Mouse (Mus musculus) embryonic stem cell, embryonic (primary cell): ENCODE measurements around the gene Camkmt.

Experiments used
- CTCF ChIA-PET, 4 experiments: fragments of 300-600 bp in 2 of 4; fragments of 350-600 bp in 2 of 4; sonication (Branson Sonifier 250); formaldehyde crosslinking; loops; one replicate each; lab custom pipeline; 2022; ENCODE audit warnings: inconsistent platforms in 2 of 4; lab: Charles Lee
- POLR2A ChIA-PET, 4 experiments: fragments of 300-600 bp in 2 of 4; fragments of 350-600 bp in 2 of 4; sonication (Branson Sonifier 250); formaldehyde crosslinking; loops; one replicate each; lab custom pipeline; 2022; ENCODE audit warnings: antibody characterized with exemption in 4 of 4, inconsistent platforms in 1 of 4; lab: Charles Lee

The Camkmt gene

DNA sequence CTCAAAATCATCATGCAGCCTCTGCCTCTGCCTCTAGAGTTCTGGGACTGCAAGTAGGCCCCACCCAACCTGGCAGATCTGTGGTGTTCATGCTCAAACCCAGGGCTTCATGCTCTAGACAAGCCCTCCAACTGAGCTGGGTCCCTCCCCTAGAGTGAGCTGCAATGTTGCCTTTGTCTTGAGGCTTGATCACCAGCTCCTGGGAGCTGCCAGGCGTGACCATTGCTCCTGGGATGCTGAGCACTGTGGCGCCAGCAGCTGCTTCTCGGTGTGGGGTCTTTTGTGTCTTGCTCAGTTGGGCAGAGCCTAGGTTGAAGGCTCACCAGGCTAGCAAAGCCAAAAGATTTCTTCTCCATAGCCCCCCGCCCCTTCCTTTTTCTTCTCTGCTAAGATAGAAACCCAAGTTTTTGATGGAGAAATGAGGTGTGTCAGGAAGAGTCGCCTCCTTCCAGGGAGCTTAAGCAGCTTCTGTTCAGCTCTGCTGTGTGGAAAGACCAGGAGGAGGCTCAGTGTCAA lies 382.4 kb downstream of the Camkmt start:
- POLR2A ChIA-PET = interaction anchor here in 1 of 4 experiments (0.5 to 1.0 kb wide), 3 partner anchors 8 to 305 kb away, joined by 3 to 5 read pairs (median 4); no protein-coding TSS in a partner anchor
- CTCF ChIA-PET = interaction anchor here in 2 of 4 experiments (0.5 to 0.9 kb wide), 2 partner anchors 161 to 283 kb away, joined by 3 to 5 read pairs; no protein-coding TSS in a partner anchor

DNA sequence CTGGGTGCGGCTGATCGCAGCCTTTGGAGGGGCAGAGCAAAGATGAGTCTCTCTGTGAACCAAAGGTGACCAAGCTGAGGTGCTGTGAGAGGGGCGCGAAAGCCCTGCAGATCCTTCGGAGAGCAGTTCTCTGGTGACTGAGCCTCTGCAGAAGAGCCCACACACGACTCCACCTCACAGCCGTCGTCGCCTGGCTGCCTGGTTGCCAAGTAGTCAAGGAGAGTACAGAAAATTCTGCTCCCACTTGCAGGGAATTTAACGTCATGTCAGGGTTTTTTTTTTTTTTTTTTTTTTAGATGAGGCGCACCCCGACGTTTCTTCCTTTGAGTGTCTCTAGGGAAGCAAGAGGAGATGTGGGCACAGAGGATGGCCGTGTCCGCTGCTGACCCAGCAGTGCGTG lies 382.9 kb downstream of the Camkmt start:
- CTCF ChIA-PET = interaction anchor here in 1 of 4 experiments (0.9 kb wide), 1 partner anchor 283 kb away, joined by 5 read pairs; no protein-coding TSS in a partner anchor
- POLR2A ChIA-PET = interaction anchor here in 1 of 4 experiments (0.6 to 1.0 kb wide), 2 partner anchors 8 to 15 kb away, joined by 3 to 5 read pairs; no protein-coding TSS in a partner anchor

DNA sequence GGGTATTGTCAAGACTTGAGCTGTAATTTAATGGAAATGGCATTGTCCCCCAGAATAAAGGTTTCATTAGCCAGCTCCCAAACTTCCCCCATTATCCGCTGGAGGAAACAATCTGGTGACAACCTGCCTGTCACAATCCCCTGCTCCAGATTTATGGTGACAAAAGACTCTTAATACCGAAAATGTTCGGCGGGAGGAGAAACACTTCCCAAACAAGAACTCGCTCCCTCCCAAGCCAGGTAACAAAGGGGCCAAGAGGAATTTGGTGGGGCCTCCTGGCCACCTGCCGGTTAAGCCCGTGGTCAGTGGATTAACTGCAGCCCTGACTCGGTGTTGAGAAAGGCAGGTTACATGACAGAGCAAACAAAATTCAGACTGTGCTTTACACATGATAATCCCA lies 383.5 kb downstream of the Camkmt start:
- POLR2A ChIA-PET = no interaction called here
- CTCF ChIA-PET = interaction anchor here in 2 of 4 experiments (0.6 kb wide), 2 partner anchors 159 to 284 kb away, joined by 5 to 11 read pairs; no protein-coding TSS in a partner anchor

DNA sequence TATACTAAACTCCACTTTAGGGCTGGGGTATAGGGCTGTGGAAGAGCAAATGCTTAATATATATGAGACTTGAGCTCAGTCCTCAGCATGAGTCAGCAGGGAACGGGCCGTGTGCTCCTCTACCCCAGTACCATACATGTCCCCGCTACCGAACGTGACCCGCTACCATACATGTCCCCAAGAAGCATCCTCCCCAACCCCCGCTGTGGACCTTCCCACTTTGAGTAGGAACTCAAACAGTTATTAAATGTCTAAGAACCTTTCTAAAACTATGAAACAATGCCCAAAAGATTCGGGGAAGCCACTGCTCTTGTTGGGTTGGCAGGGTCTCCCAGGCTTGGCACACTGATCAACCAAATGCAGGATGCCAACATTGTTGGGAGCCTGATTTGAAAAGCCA lies 390.9 kb downstream of the Camkmt start:
- ChIA-PET CTCF (interaction anchor here in 2 of 4 experiments (0.5 to 0.7 kb wide), 2 partner anchors 10 to 174 kb away, joined by 3 to 4 read pairs; no protein-coding TSS in a partner anchor), POLR2A (interaction anchor here in 1 of 4 experiments (1.2 kb wide), 1 partner anchor 15 kb away, joined by 3 read pairs; no protein-coding TSS in a partner anchor)

DNA sequence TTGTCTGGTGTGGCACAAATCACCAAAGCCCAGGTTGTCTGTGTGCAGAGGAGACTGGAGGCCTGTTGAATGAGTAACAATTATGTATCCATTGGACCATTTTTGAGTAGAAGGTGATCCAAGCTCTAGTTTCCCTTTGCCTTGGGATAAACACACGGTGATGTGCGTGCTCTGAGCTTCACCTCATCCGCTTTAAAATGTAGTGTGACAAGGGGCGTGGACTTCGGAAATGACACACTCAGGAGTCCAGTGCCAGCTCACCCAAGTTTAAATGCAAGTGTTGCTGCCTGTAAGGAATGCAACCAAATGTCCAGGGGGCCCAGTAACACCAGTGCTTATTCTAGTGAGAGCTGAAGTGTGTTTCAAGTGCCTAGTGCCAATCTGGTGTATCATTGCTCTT lies 392.7 kb downstream of the Camkmt start:
- CTCF ChIA-PET = no interaction called here
- POLR2A ChIA-PET = no interaction called here

DNA sequence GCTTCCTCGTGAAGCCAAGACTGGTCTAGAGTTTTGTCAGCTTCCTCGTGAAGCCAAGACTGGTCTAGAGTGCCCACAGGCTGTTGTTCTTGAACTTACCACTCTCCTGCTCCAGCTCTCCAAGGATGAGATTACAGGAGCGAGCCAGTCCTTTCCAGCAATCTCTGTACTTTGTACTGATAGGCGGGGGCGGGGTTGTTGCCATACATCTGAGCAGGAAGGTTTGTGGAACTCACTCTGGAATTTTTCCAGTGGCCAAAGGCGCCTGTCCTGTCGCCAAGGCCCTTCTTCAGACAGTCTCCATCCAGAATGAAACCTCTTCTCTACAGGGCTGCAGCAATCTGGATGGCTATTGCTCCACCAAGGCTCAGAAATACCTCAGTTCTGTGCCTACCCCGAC lies 393.7 kb downstream of the Camkmt start:
- ChIA-PET POLR2A (interaction anchor here in 2 of 4 experiments (0.6 to 1.2 kb wide), 2 partner anchors 83 to 1301 kb away, joined by 3 to 9 read pairs; no protein-coding TSS in a partner anchor), CTCF (no interaction called here)

DNA sequence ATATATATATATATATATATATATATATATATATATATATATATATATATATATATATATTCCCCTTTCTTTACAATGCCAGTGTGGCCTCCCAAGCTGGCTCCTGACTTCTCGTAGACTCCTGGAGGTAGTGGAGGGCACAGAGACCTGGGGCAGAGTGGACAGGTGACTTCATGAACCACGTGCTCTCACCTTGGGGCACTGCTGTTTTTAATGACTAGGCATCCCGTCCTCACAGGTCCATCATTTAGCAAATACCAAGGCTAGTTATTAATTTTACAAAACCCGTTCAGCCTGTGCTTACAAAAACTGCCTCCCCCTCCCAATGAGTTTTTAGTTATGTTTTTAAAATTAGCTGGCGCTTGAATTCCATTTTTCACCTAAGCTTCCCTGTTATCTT lies 394.2 kb downstream of the Camkmt start:
- ChIA-PET CTCF (no interaction called here), POLR2A (interaction anchor here in 1 of 4 experiments (0.6 to 1.2 kb wide), 2 partner anchors 83 to 992 kb away, joined by 3 read pairs; no protein-coding TSS in a partner anchor)

DNA sequence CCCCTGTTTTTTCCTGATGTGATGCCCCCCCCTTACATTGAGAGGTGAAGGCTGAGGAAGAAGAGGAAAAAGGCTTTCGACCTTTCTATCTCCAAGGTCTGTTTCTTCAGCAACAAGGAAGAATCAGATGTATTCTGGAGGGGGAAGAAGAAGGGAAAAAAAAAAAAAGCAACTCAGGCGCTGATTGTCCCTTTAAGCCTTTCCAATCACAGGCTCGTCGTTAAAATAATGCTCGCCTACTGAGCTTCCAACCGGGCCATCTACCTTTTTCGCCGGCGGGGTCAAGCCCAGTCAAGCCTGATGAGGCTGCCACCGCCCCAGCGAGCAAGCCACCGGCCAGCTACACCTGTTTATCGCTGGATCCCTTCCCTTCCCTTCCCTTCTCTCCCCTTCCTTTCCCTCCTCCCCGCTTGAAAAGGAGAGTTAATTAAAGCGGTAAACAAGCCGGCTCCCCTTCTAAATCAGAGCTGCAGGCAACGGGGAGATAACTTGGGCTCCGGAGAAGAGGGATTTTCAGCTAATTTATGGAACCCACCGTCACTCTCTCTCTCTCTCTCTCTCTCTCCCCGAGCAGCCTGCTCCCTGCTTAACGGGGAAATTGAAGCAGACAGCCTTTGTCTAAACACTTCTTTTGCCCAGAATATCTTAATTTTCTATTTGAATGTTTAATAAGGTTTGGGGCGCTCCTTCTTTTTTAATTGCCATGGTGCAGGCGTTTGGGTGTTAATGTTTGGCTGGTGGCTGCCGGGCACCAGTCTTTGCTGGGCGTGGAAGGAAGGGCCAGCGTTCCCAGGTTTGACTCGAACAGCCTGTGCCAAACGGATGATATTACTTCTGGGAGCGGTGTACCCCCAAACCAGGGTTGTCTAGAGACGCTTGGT lies 395.0 kb downstream of the Camkmt start:
- POLR2A ChIA-PET = interaction anchor here in 2 of 4 experiments (0.6 to 1.4 kb wide), 7 partner anchors 20 to 993 kb away, joined by 3 to 6 read pairs (median 3); no protein-coding TSS in a partner anchor
- CTCF ChIA-PET = no interaction called here

DNA sequence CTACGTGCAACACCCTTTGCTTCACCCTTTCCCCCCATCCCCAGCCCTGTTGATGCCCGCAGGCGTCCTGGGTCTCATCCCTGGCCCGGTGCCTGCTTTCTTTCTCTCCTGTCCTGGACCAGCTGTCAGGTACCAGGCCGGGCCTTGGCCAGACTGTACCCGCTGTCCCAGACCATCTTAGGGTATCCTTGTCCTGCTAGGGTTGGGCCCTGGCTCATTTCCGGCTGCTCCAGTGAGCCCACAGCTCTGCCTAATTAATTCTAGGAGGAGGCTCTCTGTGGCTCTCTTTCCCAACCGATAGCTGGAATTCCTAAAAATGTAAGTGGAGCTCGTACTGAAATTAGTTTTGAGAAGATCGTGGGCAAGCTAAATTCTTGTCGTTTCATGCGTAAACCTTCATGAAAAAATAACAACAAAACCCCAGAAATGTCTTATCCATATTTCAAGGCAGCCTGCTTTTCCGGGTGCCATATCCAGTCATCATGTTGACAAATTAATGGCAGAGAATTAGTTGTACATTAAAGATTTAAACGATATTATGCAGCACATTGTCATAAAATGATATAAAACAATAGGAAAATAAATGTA lies 395.7 kb downstream of the Camkmt start:
- CTCF ChIA-PET = interaction anchor here in 1 of 4 experiments (0.6 kb wide), 1 partner anchor 297 kb away, joined by 3 read pairs; no protein-coding TSS in a partner anchor
- POLR2A ChIA-PET = interaction anchor here in 2 of 4 experiments (0.8 to 1.4 kb wide), 3 partner anchors 20 to 307 kb away, joined by 3 to 4 read pairs (median 3); no protein-coding TSS in a partner anchor

DNA sequence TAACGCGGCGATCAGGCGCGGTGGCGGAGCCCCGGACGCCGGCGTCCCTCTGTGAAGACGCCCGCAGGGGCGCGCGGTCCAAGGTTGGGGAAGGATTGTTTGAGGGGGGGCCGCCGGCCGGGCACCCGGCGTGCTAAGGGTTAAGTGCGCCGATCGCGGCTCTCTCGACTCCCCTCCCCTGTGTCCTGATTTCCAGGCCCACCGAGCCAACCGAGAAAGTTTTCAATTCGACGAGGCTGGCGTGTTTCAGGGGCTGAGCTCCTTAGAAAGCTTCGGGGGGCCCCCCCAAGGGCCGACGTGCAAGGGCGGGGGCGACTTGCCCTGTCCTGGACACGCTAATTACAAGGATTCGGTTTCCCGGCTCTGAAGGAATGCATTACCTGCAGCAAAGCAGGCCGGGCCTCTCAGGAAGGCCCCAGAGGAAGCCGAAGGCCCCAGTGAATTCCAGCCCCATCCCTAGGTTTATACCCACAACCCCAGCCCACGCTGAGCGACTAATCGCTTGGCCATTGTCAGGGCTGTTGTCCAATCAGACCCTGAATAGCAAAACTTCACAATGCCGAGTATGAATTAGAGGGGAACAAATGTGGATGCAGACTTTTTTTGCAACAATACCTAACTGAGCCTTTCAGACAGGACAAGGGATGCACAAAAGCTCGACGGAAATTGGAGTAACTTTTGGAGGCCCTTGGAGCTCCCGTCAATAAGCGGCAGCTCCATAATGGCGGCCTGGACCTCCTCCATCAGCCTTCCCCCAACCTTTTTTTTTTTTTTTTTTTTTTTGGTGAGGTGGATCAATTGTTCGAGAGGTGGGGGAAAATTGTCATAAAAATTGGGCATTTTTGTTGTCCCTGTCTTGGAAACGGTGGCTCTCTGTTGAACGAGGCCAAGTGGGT lies 396.5 kb downstream of the Camkmt start:
- CTCF ChIA-PET = interaction anchor here in 3 of 4 experiments (0.6 to 0.9 kb wide), 4 partner anchors 43 to 298 kb away, joined by 3 to 8 read pairs (median 4); no protein-coding TSS in a partner anchor

DNA sequence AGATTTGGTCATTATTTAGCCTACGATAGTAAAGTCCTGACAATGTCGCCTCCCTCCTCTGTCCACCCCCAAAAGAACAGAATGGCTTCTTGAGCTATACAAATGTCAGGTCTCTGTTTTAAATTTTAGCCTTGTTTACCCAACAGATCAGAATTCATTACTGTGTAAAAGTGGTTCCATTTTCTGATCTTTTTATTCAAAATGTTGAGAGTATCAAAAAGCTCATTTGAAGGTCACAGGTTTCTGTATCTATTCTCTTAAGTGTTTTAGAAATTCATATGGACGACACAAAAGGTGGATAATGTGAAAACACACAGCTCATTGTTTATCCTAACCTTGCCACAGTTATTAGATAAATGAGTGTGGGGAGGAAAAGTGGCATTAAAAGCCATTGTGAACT lies 397.2 kb downstream of the Camkmt start:
- ChIA-PET CTCF (interaction anchor here in 3 of 4 experiments (0.7 to 0.9 kb wide), 3 partner anchors 44 to 298 kb away, joined by 3 to 4 read pairs (median 4); no protein-coding TSS in a partner anchor), POLR2A (interaction anchor here in 3 of 4 experiments (0.6 to 1.6 kb wide), 8 partner anchors 13 to 1641 kb away, joined by 3 to 7 read pairs (median 4); no protein-coding TSS in a partner anchor)

More for the DNA sequence above, 396.5 kb downstream of the Camkmt start:
- POLR2A ChIA-PET = interaction anchor here in 3 of 4 experiments (0.6 to 1.4 kb wide), 11 partner anchors 12 to 1641 kb away, joined by 3 to 7 read pairs (median 3); no protein-coding TSS in a partner anchor

DNA sequence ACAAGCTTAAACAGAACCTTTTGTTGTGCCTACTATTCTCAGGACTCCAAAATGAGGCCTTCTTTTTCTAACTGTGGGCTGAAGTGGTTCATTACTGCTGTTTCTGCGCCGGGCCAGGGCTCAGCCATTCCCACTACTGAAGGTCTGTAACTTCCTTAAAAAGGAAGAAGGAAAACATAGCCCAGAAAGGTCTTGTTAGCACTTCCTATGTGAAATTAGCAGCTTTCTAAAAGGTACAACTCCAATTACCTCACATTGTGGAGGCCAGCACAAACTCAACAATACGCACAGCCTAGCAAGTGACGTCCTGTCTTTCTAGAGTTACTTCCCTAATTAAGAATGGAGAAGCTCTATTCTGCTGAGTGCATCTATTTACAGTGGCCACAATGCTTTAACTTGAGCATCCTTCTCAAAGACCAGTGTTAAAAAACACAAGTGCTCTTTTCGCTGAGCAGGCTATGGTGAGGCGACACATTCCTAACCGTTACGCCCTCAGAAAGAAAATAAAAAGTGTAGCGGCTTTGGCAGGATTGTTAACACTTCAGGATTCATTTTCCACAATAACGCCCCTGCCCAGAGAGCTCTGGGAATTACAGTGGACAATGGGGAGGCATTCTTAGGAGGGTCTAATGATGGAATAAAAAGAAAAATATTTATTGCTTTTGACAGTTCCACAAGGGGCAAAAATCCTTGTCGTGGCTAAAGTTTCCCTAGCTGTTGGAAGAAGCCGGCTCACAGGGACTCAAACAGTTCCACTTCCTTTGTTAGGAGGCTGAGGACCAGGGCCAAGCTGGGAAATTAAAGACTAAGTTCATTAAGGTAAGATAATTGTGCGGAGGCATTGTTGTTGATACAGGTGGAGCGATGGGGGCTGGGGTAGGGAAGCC lies 398.5 kb downstream of the Camkmt start:
- ChIA-PET CTCF (no interaction called here), POLR2A (interaction anchor here in 1 of 4 experiments (1.6 kb wide), 1 partner anchor 16 kb away, joined by 5 read pairs; no protein-coding TSS in a partner anchor)

DNA sequence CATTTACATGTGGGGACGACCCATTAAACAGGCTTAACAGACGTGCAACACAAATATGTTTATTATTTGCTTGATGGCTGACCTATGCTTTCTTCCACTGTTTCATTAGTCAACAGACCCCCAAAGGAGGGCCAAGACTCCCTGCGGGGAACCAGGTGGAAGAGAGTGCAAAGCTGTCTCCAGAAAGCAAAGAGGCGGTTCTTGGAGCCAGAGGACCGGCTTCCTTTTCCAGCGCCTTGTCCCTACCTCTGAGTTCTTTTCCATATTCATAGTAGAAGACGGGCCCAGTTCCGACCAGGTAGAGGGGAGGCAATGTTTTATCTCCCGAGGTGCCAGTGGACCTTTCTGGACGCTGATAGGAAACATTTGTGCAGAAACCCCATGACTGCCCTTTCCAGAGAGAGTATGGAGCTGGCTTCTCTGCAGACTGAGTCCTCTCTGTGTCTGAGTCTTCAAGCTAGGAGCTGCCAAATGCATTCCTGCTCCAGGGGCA lies 399.2 kb downstream of the Camkmt start:
- ChIA-PET CTCF (no interaction called here), POLR2A (interaction anchor here in 1 of 4 experiments (0.6 to 1.0 kb wide), 2 partner anchors 11 to 131 kb away, joined by 3 read pairs; no protein-coding TSS in a partner anchor)

DNA sequence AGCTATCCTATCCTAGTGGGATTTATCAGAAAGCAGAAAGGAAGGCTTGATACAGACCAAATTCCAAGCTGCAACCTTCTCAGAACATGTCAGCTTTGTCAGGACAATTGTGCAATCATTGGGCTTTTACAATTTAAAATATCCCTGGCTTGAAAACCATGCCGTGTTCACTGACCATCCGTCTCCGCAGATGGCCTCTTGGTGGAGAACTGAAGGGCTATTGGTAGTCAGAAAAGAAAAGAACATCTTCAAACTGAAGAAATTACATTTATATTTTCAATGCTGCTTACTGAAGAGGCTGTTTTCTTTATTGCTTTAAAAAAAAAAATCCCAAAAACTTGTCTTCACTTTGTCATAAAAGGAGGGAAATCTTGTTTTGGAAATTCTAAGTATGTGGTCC lies 401.1 kb downstream of the Camkmt start:
- POLR2A ChIA-PET = no interaction called here
- CTCF ChIA-PET = interaction anchor here in 1 of 4 experiments (0.6 kb wide), 1 partner anchor 10 kb away, joined by 4 read pairs; no protein-coding TSS in a partner anchor

DNA sequence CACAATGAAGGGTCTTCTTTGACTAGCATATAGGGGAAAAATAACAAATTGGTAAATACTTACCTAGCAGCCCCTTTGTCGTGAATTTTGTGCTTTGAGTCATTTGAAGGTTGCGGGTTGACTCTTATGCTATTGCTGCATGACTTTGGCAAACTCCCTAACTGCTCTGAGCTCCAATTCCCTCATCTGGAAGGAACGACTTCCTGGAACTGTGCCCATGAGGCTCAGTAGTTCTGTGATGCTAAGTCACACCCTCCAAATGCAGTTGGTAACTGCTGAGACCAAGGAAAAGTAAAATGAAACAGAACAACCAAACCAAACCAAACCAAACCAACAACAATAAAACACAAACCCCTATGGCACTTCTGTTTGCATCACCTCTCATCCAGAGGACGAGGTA lies 403.2 kb downstream of the Camkmt start:
- POLR2A ChIA-PET = no interaction called here

More for the DNA sequence above, 403.2 kb downstream of the Camkmt start:
- CTCF ChIA-PET = interaction anchor here in 1 of 4 experiments (0.7 kb wide), 1 partner anchor 16 kb away, joined by 7 read pairs; no protein-coding TSS in a partner anchor
